Mouse (Mus musculus) midbrain, embryonic 13.5 days (tissue): ENCODE data around the gene Susd4. TPM values are rescaled to one million over a fixed set of nuclear protein-coding genes. Genes with fewer than 3 reads are reported as not detected.

Source experiments
- ATAC-seq: fragments of 200-750 bp; cut with Nextera tagmentation; 2 replicates; pipeline ENCODE4 v1.8.0; 2017; ENCODE audit warnings: mild to moderate bottlenecking, moderate TSS enrichment, moderate library complexity
- H3K27ac ChIP-seq: fragments of 300-500 bp; sonication (generic); 2 replicates; pipeline ENCODE4 v1.5.1; 2015; ENCODE audit warnings: inconsistent platforms, mild to moderate bottlenecking, moderate library complexity
- H3K27me3 ChIP-seq: fragments of 300-500 bp; sonication (generic); 2 replicates; pipeline ENCODE4 v1.6.1; 2015; ENCODE audit warnings: mild to moderate bottlenecking, inconsistent platforms
- H3K36me3 ChIP-seq: fragments of 300-500 bp; sonication (generic); 2 replicates; pipeline ENCODE4 v1.6.1; 2015; ENCODE audit warnings: mild to moderate bottlenecking, inconsistent platforms
- H3K4me1 ChIP-seq: fragments of 300-500 bp; sonication (generic); replicated peaks from 2 replicates; pipeline ENCODE4 v1.6.1; 2015; ENCODE audit warnings: inconsistent platforms
- H3K4me2 ChIP-seq: fragments of 300-500 bp; sonication (generic); replicated peaks from 2 replicates; pipeline ENCODE4 v1.6.1; 2015; ENCODE audit warnings: moderate library complexity, mild to moderate bottlenecking, inconsistent platforms
- H3K4me3 ChIP-seq: fragments of 300-500 bp; sonication (generic); replicated peaks from 2 replicates; pipeline ENCODE4 v1.5.1; 2015; ENCODE audit warnings: mild to moderate bottlenecking, inconsistent platforms
- H3K9ac ChIP-seq: fragments of 300-500 bp; sonication (generic); replicated peaks from 2 replicates; pipeline ENCODE4 v1.6.1; 2015; ENCODE audit warnings: mild to moderate bottlenecking, inconsistent platforms
- H3K9me3 ChIP-seq: fragments of 300-500 bp; sonication (generic); 2 replicates; pipeline ENCODE4 v1.6.1; 2016; ENCODE audit warnings: mild to moderate bottlenecking, inconsistent platforms
- WGBS: fragments of 180-500 bp; shearing (Covaris S2); methylation state at CpG from one replicate; pipeline ENCODE4 v1.1.7; 2015; 5-methylcytosine and 5-hydroxymethylcytosine counted together
- polyA plus RNA-seq: library from polyadenylated mRNA; unstranded; fragments of >200 nt; fragmentation: Nextera tagmentation; extraction: Ambion mirVana; gene quantifications from 2 replicates; pipeline ENCODE4 v1.2.1, GENCODE M21; 2015

The Susd4 gene
- 49.0 and 53.3 TPM in 2 replicates for polyA plus RNA-seq

- H3K4me1 ChIP-seq: peaks cover 24% of the 10 kb centered on the region
- H3K4me2 ChIP-seq: peak within 1 kb of the TSS; percentile 96
- under 1% methylated on average over 87 of the region's 95 CpGs for WGBS
- H3K9me3 ChIP-seq: no peaks in the 10 kb centered on the region
- H3K27me3 ChIP-seq: peaks cover 5% of the 10 kb centered on the region
- peak within 1 kb of the TSS; percentile 66 for H3K4me3 ChIP-seq
- peak within 1 kb of the TSS; percentile 92 for H3K27ac ChIP-seq
- ATAC-seq: peak; percentile 95
- peaks cover 4% of the 10 kb centered on the region; the same call in 1 of the 2 replicates for H3K36me3 ChIP-seq
- peak within 1 kb of the TSS; percentile 83 for H3K9ac ChIP-seq
Measured at GRCm38 (mm10) chr1:182763716-182764461, at the start of gene Susd4. Susd4 (plus strand) TSS chr1:182763860.

GRCm38 (mm10) chr1:182714236-182714935 lies 49.3 kb upstream of the Susd4 start:
- Histone ChIP-seq H3K4me1 (peaks cover 12% of the 10 kb centered on the region), H3K36me3 (no peaks in the 10 kb centered on the region), H3K9me3 (0 out of 2 replicates have a peak, but pooled peaks cover 2% of the 10 kb centered on the region), H3K9ac (no peak overlapping the region), H3K4me3 (no peak overlapping the region), H3K27ac (no peak overlapping the region), H3K4me2 (no peak overlapping the region), H3K27me3 (no peaks in the 10 kb centered on the region)
- 60% methylated on average over 6 of the region's 6 CpGs for WGBS
- no peak for ATAC-seq

GRCm38 (mm10) chr1:182727541-182727940 lies 36.1 kb upstream of the Susd4 start:
- WGBS: 44% methylated on average over 12 of the region's 12 CpGs
- H3K4me1 ChIP-seq: peaks cover 10% of the 10 kb centered on the region
- no peak overlapping the region for H3K27ac ChIP-seq
- H3K27me3 ChIP-seq: no peaks in the 10 kb centered on the region
- no peaks in the 10 kb centered on the region for H3K9me3 ChIP-seq
- H3K4me3 ChIP-seq: no peak overlapping the region
- ATAC-seq: no peak
- H3K4me2 ChIP-seq: 0 out of 2 replicates have a peak overlapping the region, but pooled peaks have one; percentile 8
- H3K36me3 ChIP-seq: no peaks in the 10 kb centered on the region
- H3K9ac ChIP-seq: peak overlapping the region; percentile 42; the same call in 1 of the 2 replicates

- Histone ChIP-seq H3K4me2 (no peak overlapping the region), H3K27me3 (no peaks in the 10 kb centered on the region), H3K4me3 (no peak overlapping the region), H3K9ac (no peak overlapping the region), H3K27ac (no peak overlapping the region), H3K9me3 (no peaks in the 10 kb centered on the region), H3K4me1 (peaks cover 10% of the 10 kb centered on the region), H3K36me3 (no peaks in the 10 kb centered on the region)
- no peak for ATAC-seq
- WGBS: 70% methylated on average over 9 of the region's 9 CpGs
Measured at GRCm38 (mm10) chr1:182729002-182729401, 34.7 kb upstream of the Susd4 start.

- no peak overlapping the region for H3K4me2 ChIP-seq
- peaks cover 7% of the 10 kb centered on the region for H3K4me1 ChIP-seq
- 75% methylated on average over 7 of the region's 7 CpGs for WGBS
- no peak overlapping the region for H3K27ac ChIP-seq
- H3K27me3 ChIP-seq: no peaks in the 10 kb centered on the region
- ATAC-seq: no peak
- H3K9me3 ChIP-seq: no peaks in the 10 kb centered on the region
- no peak overlapping the region for H3K4me3 ChIP-seq
- H3K9ac ChIP-seq: no peak overlapping the region
- H3K36me3 ChIP-seq: no peaks in the 10 kb centered on the region
Measured at GRCm38 (mm10) chr1:182732695-182733094, 31.0 kb upstream of the Susd4 start.

- WGBS: 71% methylated on average over 4 of the region's 4 CpGs
- Histone ChIP-seq H3K9me3 (no peaks in the 10 kb centered on the region), H3K36me3 (no peaks in the 10 kb centered on the region), H3K4me3 (no peak overlapping the region), H3K9ac (no peak overlapping the region), H3K27ac (no peak overlapping the region), H3K27me3 (no peaks in the 10 kb centered on the region), H3K4me2 (no peak overlapping the region), H3K4me1 (no peaks in the 10 kb centered on the region)
- no peak for ATAC-seq
Measured at GRCm38 (mm10) chr1:182735891-182736290, 27.8 kb upstream of the Susd4 start.

GRCm38 (mm10) chr1:182747081-182747480 lies 16.6 kb upstream of the Susd4 start:
- no peaks in the 10 kb centered on the region for H3K27me3 ChIP-seq
- H3K36me3 ChIP-seq: no peaks in the 10 kb centered on the region
- H3K4me2 ChIP-seq: no peak overlapping the region
- no peaks in the 10 kb centered on the region for H3K4me1 ChIP-seq
- H3K9ac ChIP-seq: no peak overlapping the region
- H3K9me3 ChIP-seq: no peaks in the 10 kb centered on the region
- H3K27ac ChIP-seq: no peak overlapping the region
- WGBS: 91% methylated on average over 9 of the region's 9 CpGs
- no peak overlapping the region for H3K4me3 ChIP-seq
- ATAC-seq: no peak

GRCm38 (mm10) chr1:182747834-182748233 lies 15.8 kb upstream of the Susd4 start:
- Histone ChIP-seq H3K4me2 (no peak overlapping the region), H3K27ac (no peak overlapping the region), H3K27me3 (no peaks in the 10 kb centered on the region), H3K9ac (no peak overlapping the region), H3K36me3 (no peaks in the 10 kb centered on the region), H3K4me1 (no peaks in the 10 kb centered on the region), H3K4me3 (no peak overlapping the region), H3K9me3 (no peaks in the 10 kb centered on the region)
- WGBS: 92% methylated on average over 17 of the region's 17 CpGs
- no peak for ATAC-seq

- no peak within 1 kb of the TSS for H3K27ac ChIP-seq
- no peaks in the 10 kb centered on the region for H3K27me3 ChIP-seq
- no peak within 1 kb of the TSS for H3K4me2 ChIP-seq
- WGBS: 89% methylated on average over 9 of the region's 9 CpGs
- H3K36me3 ChIP-seq: no peaks in the 10 kb centered on the region
- no peak for ATAC-seq
- no peak within 1 kb of the TSS for H3K4me3 ChIP-seq
- no peaks in the 10 kb centered on the region for H3K4me1 ChIP-seq
- H3K9me3 ChIP-seq: no peaks in the 10 kb centered on the region
- H3K9ac ChIP-seq: no peak within 1 kb of the TSS
Measured at GRCm38 (mm10) chr1:182749080-182749479, 14.6 kb upstream of the Susd4 start, which contains the start of gene Ccdc185. Ccdc185 (minus strand) TSS chr1:182749180.

- Histone ChIP-seq H3K36me3 (no peaks in the 10 kb centered on the region), H3K27ac (no peak overlapping the region), H3K4me3 (no peak overlapping the region), H3K9me3 (no peaks in the 10 kb centered on the region), H3K9ac (no peak overlapping the region), H3K4me2 (no peak overlapping the region), H3K27me3 (no peaks in the 10 kb centered on the region), H3K4me1 (no peaks in the 10 kb centered on the region)
- 55% methylated on average over 8 of the region's 8 CpGs for WGBS
- no peak for ATAC-seq
Measured at GRCm38 (mm10) chr1:182751301-182751700, 12.4 kb upstream of the Susd4 start.

- Histone ChIP-seq H3K27me3 (no peaks in the 10 kb centered on the region), H3K27ac (no peak overlapping the region), H3K9ac (no peak overlapping the region), H3K4me3 (no peak overlapping the region), H3K36me3 (no peaks in the 10 kb centered on the region), H3K9me3 (no peaks in the 10 kb centered on the region), H3K4me2 (no peak overlapping the region), H3K4me1 (no peaks in the 10 kb centered on the region)
- 81% methylated on average over 8 of the region's 8 CpGs for WGBS
- ATAC-seq: no peak
Measured at GRCm38 (mm10) chr1:182753694-182754093, 10.0 kb upstream of the Susd4 start.

GRCm38 (mm10) chr1:182754865-182755264 lies 8.8 kb upstream of the Susd4 start:
- Histone ChIP-seq H3K4me1 (no peaks in the 10 kb centered on the region), H3K27me3 (no peaks in the 10 kb centered on the region), H3K4me2 (no peak overlapping the region), H3K4me3 (no peak overlapping the region), H3K9ac (no peak overlapping the region), H3K9me3 (no peaks in the 10 kb centered on the region), H3K27ac (no peak overlapping the region), H3K36me3 (no peaks in the 10 kb centered on the region)
- ATAC-seq: no peak
- WGBS: 81% methylated on average over 5 of the region's 5 CpGs
